Mouse (Mus musculus) lung, adult 2 months (tissue): ENCODE data around the gene Tspan4.

Source experiments
- CTCF ChIP-seq: fragments of 200-500 bp; IDR thresholded peaks from 2 replicates; pipeline ENCODE4 v1.5.1; 2011; ENCODE audit warnings: mild to moderate bottlenecking, low read length, control low read depth; ENCODE audit not compliant: insufficient read depth
- POLR2A ChIP-seq: fragments of 200-500 bp; IDR thresholded peaks from 2 replicates; pipeline ENCODE4 v1.6.1; 2011; ENCODE audit warnings: low read depth, mild to moderate bottlenecking, control low read depth, low read length, borderline replicate concordance; ENCODE audit errors: extremely low read depth

GRCm38 (mm10) chr7:141501820-141502555 lies 26.9 kb downstream of the Tspan4 start:
- TF ChIP-seq POLR2A (no peak), CTCF (no peak)
